Mouse (Mus musculus) liver, embryonic 16.5 days (tissue): ENCODE measurements at regions not wholly inside any gene's neighbourhood (a gene's known extent, or its start where the extent isn't known, plus 50 kb on each side); places are given as distances from the start of the nearest gene placed in this dataset.

Source experiments
- ATAC-seq: fragments of 200-750 bp; cut with Nextera tagmentation; 2 replicates; pipeline ENCODE4 v1.8.0; 2017; ENCODE audit warnings: low read depth, mild to moderate bottlenecking, moderate number of reproducible peaks, moderate library complexity
- H3K27ac ChIP-seq: fragments of 300-500 bp; sonication (generic); 2 replicates; pipeline ENCODE4 v1.5.1; 2014; ENCODE audit warnings: mild to moderate bottlenecking, low read length
- H3K27me3 ChIP-seq: fragments of 300-500 bp; sonication (generic); 2 replicates; pipeline ENCODE4 v1.6.1; 2014; ENCODE audit warnings: low read depth, low read length, mixed read lengths; ENCODE audit not compliant: control insufficient read depth, insufficient read depth
- H3K36me3 ChIP-seq: fragments of 300-500 bp; sonication (generic); 2 replicates; pipeline ENCODE4 v1.6.1; 2014; ENCODE audit warnings: mild to moderate bottlenecking; ENCODE audit not compliant: control insufficient read depth, insufficient read depth
- H3K4me1 ChIP-seq: fragments of 300-500 bp; sonication (generic); 2 replicates; pipeline ENCODE4 v1.6.1; 2014; ENCODE audit warnings: low read depth, low read length, mixed read lengths; ENCODE audit not compliant: control insufficient read depth
- H3K4me2 ChIP-seq: fragments of 300-500 bp; sonication (generic); 2 replicates; pipeline ENCODE4 v1.6.1; 2014; ENCODE audit warnings: low read depth, low read length, mixed read lengths
- H3K4me3 ChIP-seq: fragments of 300-500 bp; sonication (generic); 2 replicates; pipeline ENCODE4 v1.5.1; 2014; ENCODE audit warnings: low read depth, mild to moderate bottlenecking, low read length
- H3K9ac ChIP-seq: fragments of 300-500 bp; sonication (generic); 2 replicates; pipeline ENCODE4 v1.6.1; 2014; ENCODE audit warnings: low read depth, low read length
- H3K9me3 ChIP-seq: fragments of 300-500 bp; sonication (generic); replicated peaks from 2 replicates; pipeline ENCODE4 v1.6.1; 2016; ENCODE audit warnings: low read length; ENCODE audit not compliant: control insufficient read depth
- WGBS: fragments of 180-500 bp; shearing (Covaris S2); extraction: QIAGEN DNeasy Blood & Tissue Kit; methylation state at CpG from one replicate; pipeline ENCODE4 v1.1.7; 2014; ENCODE audit not compliant: insufficient replicate concordance; 5-methylcytosine and 5-hydroxymethylcytosine counted together

DNA sequence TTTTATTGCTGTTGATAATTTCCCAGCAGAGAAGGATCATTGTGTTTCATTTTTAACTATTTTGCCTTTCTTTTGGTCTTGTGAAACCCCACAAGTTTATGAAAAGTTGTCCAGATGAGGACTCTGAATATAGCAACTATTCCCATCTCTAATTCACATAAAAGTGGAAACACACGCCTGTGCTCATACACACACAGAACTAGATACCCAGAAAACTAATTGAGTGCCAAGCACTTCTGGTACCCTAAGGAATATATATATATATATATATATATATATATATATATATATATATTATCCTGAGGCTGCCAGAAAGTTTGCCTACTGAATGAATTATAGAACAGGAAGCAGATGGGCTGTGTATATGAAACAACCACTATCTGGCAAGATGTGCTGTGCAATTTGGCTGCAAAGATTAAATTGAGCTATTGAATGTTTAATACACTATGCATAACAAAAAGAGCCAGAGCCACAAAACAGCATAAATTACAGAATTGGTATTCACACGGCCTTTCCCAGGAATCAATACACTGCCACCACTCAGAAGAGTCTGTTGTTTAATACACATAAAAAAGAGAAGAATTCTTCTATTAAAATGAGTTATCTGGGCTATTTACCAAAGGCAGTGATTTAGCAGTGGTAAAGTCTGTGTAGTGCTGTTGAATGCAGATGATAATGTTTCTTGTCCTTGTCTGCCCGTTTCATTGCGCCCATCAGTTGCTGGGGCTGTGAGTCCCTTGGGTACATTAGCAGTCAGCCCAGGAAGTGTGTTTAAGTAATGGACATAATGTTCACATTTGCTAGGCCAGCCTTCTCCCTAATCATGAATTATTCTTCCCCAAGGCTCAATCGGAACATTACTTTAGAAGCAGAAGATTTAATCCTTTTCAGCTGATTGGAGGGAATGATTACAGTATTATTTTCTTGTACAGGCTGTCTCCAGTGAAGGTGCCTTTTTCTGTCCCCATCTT, 82.3 kb upstream of the Gm11232 start:
- 60% methylated on average over 5 of the region's 5 CpGs for WGBS
- no peaks in the 10 kb centered on the region for H3K27me3 ChIP-seq

GRCm38 (mm10) chr4:71839134-71839802, 81.5 kb upstream of the Gm11232 start:
- no peak overlapping the region for H3K9ac ChIP-seq
- H3K9me3 ChIP-seq = no peaks in the 10 kb centered on the region
- ATAC-seq = no peak
- H3K27ac ChIP-seq = no peak overlapping the region
- H3K4me2 ChIP-seq = no peak overlapping the region
- H3K4me1 ChIP-seq = no peaks in the 10 kb centered on the region
- WGBS = 45% methylated on average over 3 of the region's 3 CpGs
- no peaks in the 10 kb centered on the region for H3K36me3 ChIP-seq
- H3K4me3 ChIP-seq = no peak overlapping the region
- no peaks in the 10 kb centered on the region for H3K27me3 ChIP-seq

More for the DNA sequence above, 82.3 kb upstream of the Gm11232 start:
- Histone ChIP-seq H3K9ac (no peak overlapping the region), H3K4me3 (no peak overlapping the region), H3K4me1 (no peaks in the 10 kb centered on the region), H3K4me2 (no peak overlapping the region), H3K9me3 (no peaks in the 10 kb centered on the region), H3K36me3 (no peaks in the 10 kb centered on the region), H3K27ac (no peak overlapping the region)
- no peak for ATAC-seq

- WGBS = 48% methylated on average over 1 of the region's 1 CpGs
- Histone ChIP-seq H3K27me3 (no peaks in the 10 kb centered on the region), H3K9ac (no peak overlapping the region)
Measured at GRCm38 (mm10) chr4:71835737-71836136, 78.0 kb upstream of the Gm11232 start.

GRCm38 (mm10) chr4:71811444-71811843, 53.7 kb upstream of the Gm11232 start:
- H3K36me3 ChIP-seq = no peaks in the 10 kb centered on the region

More at GRCm38 (mm10) chr4:71835737-71836136, 78.0 kb upstream of the Gm11232 start:
- Histone ChIP-seq H3K4me2 (no peak overlapping the region), H3K4me1 (no peaks in the 10 kb centered on the region), H3K9me3 (no peaks in the 10 kb centered on the region), H3K27ac (no peak overlapping the region), H3K4me3 (no peak overlapping the region), H3K36me3 (no peaks in the 10 kb centered on the region)
- no peak for ATAC-seq

GRCm38 (mm10) chr4:71808271-71808670, 50.5 kb upstream of the Gm11232 start:
- Histone ChIP-seq H3K27ac (no peak overlapping the region), H3K27me3 (no peaks in the 10 kb centered on the region), H3K36me3 (no peaks in the 10 kb centered on the region), H3K9ac (no peak overlapping the region), H3K4me1 (no peaks in the 10 kb centered on the region), H3K4me3 (no peak overlapping the region), H3K9me3 (no peaks in the 10 kb centered on the region), H3K4me2 (no peak overlapping the region)
- 37% methylated on average over 2 of the region's 2 CpGs for WGBS
- ATAC-seq = no peak

More at GRCm38 (mm10) chr4:71811444-71811843, 53.7 kb upstream of the Gm11232 start:
- Histone ChIP-seq H3K4me2 (no peak overlapping the region), H3K9ac (no peak overlapping the region), H3K27ac (no peak overlapping the region), H3K4me3 (no peak overlapping the region), H3K9me3 (no peaks in the 10 kb centered on the region), H3K27me3 (no peaks in the 10 kb centered on the region), H3K4me1 (no peaks in the 10 kb centered on the region)
- WGBS = 65% methylated on average over 4 of the region's 4 CpGs
- ATAC-seq = no peak
